In the genomic region with DNA sequence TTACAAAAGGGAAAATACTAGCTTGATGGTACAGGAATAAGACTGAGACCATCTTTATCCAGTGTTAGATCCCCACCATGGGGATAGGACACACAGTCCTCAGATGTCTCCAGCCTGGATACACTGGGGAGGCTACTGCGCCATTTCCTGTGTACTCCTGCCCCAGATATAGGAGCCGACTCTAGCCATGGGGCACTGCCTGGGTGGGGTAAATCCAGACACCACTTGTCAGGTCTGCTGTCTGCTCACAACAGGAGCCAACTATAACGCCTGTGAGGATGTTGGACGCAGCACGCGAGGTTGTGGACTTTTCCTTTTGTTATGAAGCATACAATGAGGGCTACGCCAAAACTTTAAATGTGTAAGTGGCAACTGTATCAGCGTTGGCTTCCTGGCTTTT, we compare ENCODE assay signal across 28 mouse cellular contexts. TPM values are rescaled to one million over a fixed set of nuclear protein-coding genes. Genes with fewer than 3 reads are reported as not detected.
DNase-seq lines count a peak whose midpoint lies in the region; ATAC-seq and TF ChIP-seq lines count a peak whose summit lies in the region.
"Had no signal": no experiment of that assay in that cellular context is flagged by ENCODE, and none has a peak within 500 bp of the region (broad histone marks: within the 10 kb centered on the region; RNA-seq: fewer than 3 reads in every experiment).

No protein-coding gene starts in this region.

- H3K9me3 ChIP-seq in heart, embryonic 14.5 days (ENCODE audit: control insufficient read depth, low read length): no peaks in the 10 kb centered on the region
- no peaks in the 10 kb centered on the region for H3K9me3 ChIP-seq in megakaryocyte, embryonic 14.5 days
- H3K9me3 ChIP-seq: forebrain, embryonic 15.5 days; hindbrain, embryonic 15.5 days; liver, embryonic 15.5 days; neural tube, embryonic 15.5 days had no signal

- no peak overlapping the region for H3K9ac ChIP-seq in heart, adult 2 months (ENCODE audit: low read depth, low read length)
- H3K9ac ChIP-seq in heart, embryonic 14.5 days (ENCODE audit: low read length): 0 out of 2 replicates have a peak overlapping the region, but pooled peaks have one; percentile 1
- H3K9ac ChIP-seq: forebrain, embryonic 15.5 days; hindbrain, embryonic 15.5 days; liver, embryonic 15.5 days; neural tube, embryonic 15.5 days had no signal

- H3K27me3 ChIP-seq in heart, adult 2 months (ENCODE audit: control insufficient read depth, insufficient read depth, low read length): no peaks in the 10 kb centered on the region
- no peaks in the 10 kb centered on the region for H3K27me3 ChIP-seq in heart, embryonic 14.5 days (ENCODE audit: control insufficient read depth, insufficient read depth, low read length)
- peaks cover 4% of the 10 kb centered on the region for H3K27me3 ChIP-seq in megakaryocyte, embryonic 14.5 days (replicated peaks)
- H3K27me3 ChIP-seq: forebrain, embryonic 15.5 days; hindbrain, embryonic 15.5 days; liver, embryonic 15.5 days; neural tube, embryonic 15.5 days had no signal

- TF ChIP-seq POLR2A in heart, adult 2 months (IDR thresholded peaks at IDR 0.05; ENCODE audit: insufficient read depth, low read depth, low read length): no peak

- H3K4me1 ChIP-seq in heart, adult 2 months (ENCODE audit: control insufficient read depth, insufficient read depth, low read length): peaks cover 2% of the 10 kb centered on the region
- peaks cover 16 to 36% of the 10 kb centered on the region in 2 experiments for H3K4me1 ChIP-seq in heart, embryonic 14.5 days (ENCODE audit: control insufficient read depth in 2 of 2, insufficient read depth in 2 of 2, low read length in 2 of 2)
- H3K4me1 ChIP-seq in megakaryocyte, embryonic 14.5 days: peaks cover 80% of the 10 kb centered on the region
- H3K4me1 ChIP-seq: forebrain, embryonic 15.5 days; hindbrain, embryonic 15.5 days; neural tube, embryonic 15.5 days had no signal

- ATAC-seq in heart, embryonic 14.5 days (ENCODE audit: insufficient number of reproducible peaks, insufficient read depth, low FRiP score, low read depth): no peak
- ATAC-seq in megakaryocyte, adult 5-6 weeks (ENCODE audit: poor library complexity, severe bottlenecking): no peak
- ATAC-seq: CD4-positive, CD25-positive, alpha-beta regulatory T cell, adult 4 months; forebrain, embryonic 15.5 days; inflammation-experienced regulatory T-cells, adult 6 months had no signal

- peaks cover 3% of the 10 kb centered on the region for H3K36me3 ChIP-seq in heart, adult 2 months (ENCODE audit: control insufficient read depth, insufficient read depth, low read length)
- peaks cover 93% of the 10 kb centered on the region for H3K36me3 ChIP-seq in heart, embryonic 14.5 days (ENCODE audit: control insufficient read depth, insufficient read depth, low read length)
- H3K36me3 ChIP-seq in megakaryocyte, embryonic 14.5 days (replicated peaks; ENCODE audit: low read length): peaks cover 79% of the 10 kb centered on the region

- H3K27ac ChIP-seq in heart, adult 2 months: no peak overlapping the region
- peak overlapping the region in 1 of 2 experiments; percentile 57; a peak in 2 of 4 replicates for H3K27ac ChIP-seq in heart, embryonic 14.5 days (replicated peaks in 1 of 2; ENCODE audit: control insufficient read depth in 1 of 2, insufficient read depth in 1 of 2, low read depth in 2 of 2, low read length in 2 of 2)
- H3K27ac ChIP-seq: forebrain, embryonic 15.5 days; hindbrain, embryonic 15.5 days; liver, embryonic 15.5 days; neural tube, embryonic 15.5 days had no signal

- H3K4me2 ChIP-seq in heart, embryonic 14.5 days (ENCODE audit: low read length): no peak overlapping the region
- H3K4me2 ChIP-seq: forebrain, embryonic 15.5 days; hindbrain, embryonic 15.5 days; liver, embryonic 15.5 days; neural tube, embryonic 15.5 days had no signal

- intact Hi-C loops in heart, adult 2 months (cut with DNase I): no loop called here
- intact Hi-C loops in heart, postnatal 25 days (cut with DNase I): no loop called here

- DNase-seq in heart, adult 11 months: peak; percentile 82
- DNase-seq in heart, adult 2 months: no peak
- DNase-seq in heart, postnatal 25 days (ENCODE audit: low spot score): no peak
- DNase-seq in yolk sac, embryonic 10.5 days (ENCODE audit: low spot score): no peak
- DNase-seq: adrenal gland, postnatal 36 days; cerebellum, adult 18-20 months; cerebellum, postnatal 10 days; gastrocnemius, postnatal 25 days; kidney, adult 11 months; kidney, postnatal 14 days; layer of hippocampus, adult 9-11 months; lung, postnatal 36 days; midbrain, embryonic 14.5 days; retina, postnatal 1 day; right cerebral cortex, postnatal 14 days; thymus, postnatal 4 days had no signal

- no peaks in the 10 kb centered on the region for H3K79me2 ChIP-seq in heart, adult 2 months (replicated peaks; ENCODE audit: control insufficient read depth, insufficient read depth, low read length)

- TF ChIP-seq CTCF in heart, adult 2 months (IDR thresholded peaks at IDR 0.05): no peak

- no peak overlapping the region for H3K4me3 ChIP-seq in heart, adult 2 months
- H3K4me3 ChIP-seq in heart, embryonic 14.5 days (ENCODE audit: control insufficient read depth in 1 of 2, insufficient read depth in 1 of 2, low read depth in 1 of 2, low read length in 2 of 2): no peak overlapping the region
- H3K4me3 ChIP-seq in megakaryocyte, embryonic 14.5 days (replicated peaks): peak overlapping the region; percentile 20
- H3K4me3 ChIP-seq: forebrain, embryonic 15.5 days; hindbrain, embryonic 15.5 days; liver, embryonic 15.5 days; neural tube, embryonic 15.5 days had no signal

- TF ChIP-seq EP300 in heart, adult 2 months (IDR thresholded peaks at IDR 0.05; ENCODE audit: insufficient read depth, low read depth, low read length): no peak

- WGBS in heart, adult 2 months: 69% methylated on average over 8 of the region's 8 CpGs
- 77% methylated on average over 8 of the region's 8 CpGs for WGBS in heart, embryonic 14.5 days

RNA-seq across cellular contexts. Expression of a gene that starts 36.9 kb away (rescaled TPM):
- total RNA-seq in heart, adult 2 months (2021): 1 to 10 TPM in 1 of 2 experiments, under 1 TPM in 1; 0.91 to 1.3 TPM
- 2.3 and 4.4 TPM in 2 replicates for polyA plus RNA-seq in heart, adult 2 months (2012; rRNA removed)
- 114 and 117 TPM in 2 replicates for polyA plus RNA-seq in heart, embryonic 14.5 days (2014; fragmentation: Nextera tagmentation; extraction: Ambion mirVana)
- total RNA-seq in heart, postnatal 25 days (2021): 1 to 10 TPM; 2.5 TPM
- polyA plus RNA-seq in megakaryocyte, embryonic 14.5 days (2012; ENCODE audit: insufficient read depth, low replicate concordance): not detected in 2 replicates
- 0.23 and 0.38 TPM in 2 replicates for total RNA-seq in megakaryocyte, adult 5-6 weeks (2015)
- total RNA-seq in megakaryocyte, adult 5-6 weeks (2017): 0.16 TPM in 1 of 2 replicates, not detected in the other
- total RNA-seq: common myeloid progenitor, adult 5-6 weeks; hematopoietic stem cell, adult 5-6 weeks; monocyte, adult 5-6 weeks had no signal
